Mouse (Mus musculus): Measurements from ENCODE around the gene Dhx34. TPM values are rescaled to one million over a fixed set of nuclear protein-coding genes. Genes with fewer than 3 reads are reported as not detected.

Gene Dhx34
- total and polyA plus RNA-seq, 3 experiments, result 5.8 to 13.6 TPM; not detected in 1

- Histone ChIP-seq H3K9ac (ENCODE audit: control insufficient read depth, low read depth, low read length, poor library complexity, severe bottlenecking) (no peak overlapping the region), H3K36me3 (ENCODE audit: control insufficient read depth in 1 of 2, insufficient read depth in 2 of 2, low read length in 2 of 2) (no peaks in the 10 kb centered on the region), H3K4me1 (ENCODE audit: control insufficient read depth in 1 of 2, insufficient read depth in 2 of 2, low read length in 2 of 2) (0 out of 4 replicates have a peak, but pooled peaks cover 0 to 1% of the 10 kb centered on the region in 2 experiments), H3K79me2 (ENCODE audit: control insufficient read depth, insufficient read depth, low read length, poor library complexity) (no peaks in the 10 kb centered on the region), H3K27ac (ENCODE audit: control insufficient read depth, low read depth, low read length) (no peak overlapping the region), H3K27me3 (ENCODE audit: control insufficient read depth in 1 of 2, insufficient read depth in 2 of 2, low read length in 2 of 2) (peaks cover 4% of the 10 kb centered on the region in 2 experiments), H3K4me3 (ENCODE audit: control insufficient read depth in 1 of 2, insufficient read depth in 1 of 2, low read depth in 2 of 2, low read length in 2 of 2) (no peak overlapping the region), H3K9me3 (replicated peaks; ENCODE audit: insufficient read depth, low read length) (no peaks in the 10 kb centered on the region)
- DNase-seq (ENCODE audit: low read depth, low spot score), result no peak
- TF ChIP-seq MAX (IDR thresholded peaks at IDR 0.05; ENCODE audit: low read length) (no peak), MXI1 (IDR thresholded peaks at IDR 0.05; ENCODE audit: low read depth, low read length) (no peak), RCOR1 (IDR thresholded peaks at IDR 0.05; ENCODE audit: low read depth, low read length) (no peak), ZMIZ1 (IDR thresholded peaks at IDR 0.05; ENCODE audit: low read depth, low read length) (no peak), GABPA (IDR thresholded peaks at IDR 0.05; ENCODE audit: low read depth, low read length) (no peak), JUND (IDR thresholded peaks at IDR 0.05; ENCODE audit: low read depth, low read length) (no peak), MAZ (IDR thresholded peaks at IDR 0.05; ENCODE audit: low read depth, low read length) (no peak), SIN3A (IDR thresholded peaks at IDR 0.05; ENCODE audit: low read length) (no peak), ZC3H11A (IDR thresholded peaks at IDR 0.05; ENCODE audit: low read depth, low read length) (no peak), CHD1 (IDR thresholded peaks at IDR 0.05; ENCODE audit: low read depth, low read length) (no peak), E2F4 (IDR thresholded peaks at IDR 0.05; ENCODE audit: borderline replicate concordance, low read depth, low read length) (no peak)
Observed at GRCm38 (mm10) chr7:16161302-16161701, 60.5 kb downstream of the Dhx34 start.

GRCm38 (mm10) chr7:16160702-16161101, 61.1 kb downstream of the Dhx34 start:
- TF ChIP-seq EP300 (IDR thresholded peaks at IDR 0.05; ENCODE audit: low read depth in 1 of 2, low read length in 2 of 2) (no peak), MYB (IDR thresholded peaks at IDR 0.05; ENCODE audit: low read depth, low read length) (no peak), GABPA (IDR thresholded peaks at IDR 0.05; ENCODE audit: low read depth, low read length) (no peak), CHD2 (IDR thresholded peaks at IDR 0.05; ENCODE audit: low read length) (no peak), CTCF (IDR thresholded peaks at IDR 0.05 in 2 of 3, conservative IDR thresholded peaks at IDR 0.05 in 1 of 3; ENCODE audit: control insufficient read depth in 1 of 3, insufficient read depth in 1 of 3, low read depth in 2 of 3, low read length in 3 of 3, poor library complexity in 1 of 3, severe bottlenecking in 1 of 3) (no peak), ZC3H11A (IDR thresholded peaks at IDR 0.05; ENCODE audit: low read depth, low read length) (no peak), TAL1 (IDR thresholded peaks at IDR 0.05; ENCODE audit: low read length) (no peak), HCFC1 (IDR thresholded peaks at IDR 0.05; ENCODE audit: low read depth, low read length) (no peak), NRF1 (IDR thresholded peaks at IDR 0.05; ENCODE audit: insufficient read depth, low read depth, low read length, poor library complexity, severe bottlenecking) (no peak), JUND (IDR thresholded peaks at IDR 0.05; ENCODE audit: low read depth, low read length) (no peak), MXI1 (IDR thresholded peaks at IDR 0.05; ENCODE audit: low read depth, low read length) (no peak)
- 0 out of 4 replicates have a peak, but pooled peaks cover 0 to 4% of the 10 kb centered on the region in 2 experiments for H3K4me1 ChIP-seq (ENCODE audit: control insufficient read depth in 1 of 2, insufficient read depth in 2 of 2, low read length in 2 of 2)
- DNase-seq (ENCODE audit: low read depth, low spot score), result peak; percentile 75
- peaks cover 4% of the 10 kb centered on the region in 2 experiments for H3K27me3 ChIP-seq (ENCODE audit: control insufficient read depth in 1 of 2, insufficient read depth in 2 of 2, low read length in 2 of 2)
- H3K36me3 ChIP-seq (ENCODE audit: control insufficient read depth in 1 of 2, insufficient read depth in 2 of 2, low read length in 2 of 2), result no peaks in the 10 kb centered on the region
- no peaks in the 10 kb centered on the region for H3K9me3 ChIP-seq (replicated peaks; ENCODE audit: insufficient read depth, low read length)
- no peaks in the 10 kb centered on the region for H3K79me2 ChIP-seq (ENCODE audit: control insufficient read depth, insufficient read depth, low read length, poor library complexity)
- no peak overlapping the region for H3K4me3 ChIP-seq (ENCODE audit: control insufficient read depth in 1 of 2, insufficient read depth in 1 of 2, low read depth in 2 of 2, low read length in 2 of 2)
- H3K9ac ChIP-seq (ENCODE audit: control insufficient read depth, low read depth, low read length, poor library complexity, severe bottlenecking), result no peak overlapping the region
- no peak overlapping the region for H3K27ac ChIP-seq (ENCODE audit: control insufficient read depth, low read depth, low read length)

Measured in MEL (cell line).